Mouse (Mus musculus) ES-E14 (cell line): Measurements from ENCODE around the gene St7.

Experiments used
- CHD2 ChIP-seq: IDR thresholded peaks from 2 replicates; pipeline ENCODE4 v1.6.1; 2014; ENCODE audit warnings: mild to moderate bottlenecking, low read depth, low read length, inconsistent platforms
- HCFC1 ChIP-seq: IDR thresholded peaks from 2 replicates; pipeline ENCODE4 v1.6.1; 2012; ENCODE audit warnings: low read length, inconsistent platforms, borderline replicate concordance; ENCODE audit not compliant: insufficient read depth
- MAFK ChIP-seq: IDR thresholded peaks from 2 replicates; pipeline ENCODE4 v1.6.1; 2014; ENCODE audit warnings: mild to moderate bottlenecking, low read depth, low read length, inconsistent platforms; ENCODE audit not compliant: insufficient read depth

DNA sequence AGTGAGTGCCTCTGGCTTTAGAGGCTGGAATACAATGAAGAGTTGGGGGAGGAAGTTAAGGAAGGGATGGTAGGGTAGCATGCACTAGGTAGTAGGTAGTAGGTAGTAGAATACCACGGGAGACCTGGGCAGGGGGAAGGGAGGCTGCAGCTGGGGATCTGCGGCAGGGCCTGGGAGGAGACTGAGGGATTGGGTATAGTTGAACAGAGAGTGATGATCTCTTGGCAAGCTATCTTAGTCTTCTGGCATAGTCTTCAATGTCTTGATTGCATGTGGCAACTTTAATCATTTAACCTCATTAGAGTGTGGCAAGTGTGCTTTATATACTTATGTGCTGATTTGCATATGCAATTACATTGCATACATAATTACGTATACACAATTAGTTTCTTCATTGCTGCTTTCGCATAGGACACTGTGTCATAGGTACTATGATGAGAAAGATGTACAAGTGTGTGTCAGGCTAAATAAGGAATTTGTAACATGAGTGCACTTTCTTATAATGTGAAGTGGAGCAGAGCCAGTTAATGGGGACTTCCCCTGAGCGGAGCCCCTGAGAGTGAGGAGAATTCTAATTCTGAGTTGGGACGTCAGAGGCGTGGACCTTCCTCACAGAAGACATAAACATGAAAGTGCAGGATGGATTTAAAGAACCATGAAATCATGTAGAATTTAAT, 8.3 kb downstream of the St7 start:
- TF ChIP-seq HCFC1: no peak
- no peak for TF ChIP-seq CHD2
- no peak for TF ChIP-seq MAFK
